Mouse (Mus musculus) limb, embryonic 11.5 days (tissue): ENCODE measurements around the gene Adra1d. TPM values are rescaled to one million over a fixed set of nuclear protein-coding genes. Genes with fewer than 3 reads are reported as not detected.

ENCODE experiments used
- ATAC-seq: fragments of 200-750 bp; cut with Nextera tagmentation; 2 replicates; pipeline ENCODE4 v1.8.0; 2017; ENCODE audit warnings: low read depth; ENCODE audit not compliant: insufficient number of reproducible peaks, low FRiP score, low TSS enrichment
- DNase-seq: peaks from one replicate; pipeline ENCODE4 v3.0.0-alpha.2; 2015; ENCODE audit warnings: low spot score
- H3K27ac ChIP-seq: fragments of 300-500 bp; sonication (generic); replicated peaks from 2 replicates; pipeline ENCODE4 v1.5.1; 2014; ENCODE audit warnings: low read depth, mild to moderate bottlenecking, low read length
- H3K27me3 ChIP-seq: fragments of 300-500 bp; sonication (generic); 2 replicates; pipeline ENCODE4 v1.6.1; 2014; ENCODE audit warnings: mild to moderate bottlenecking, low read length, mixed read lengths; ENCODE audit not compliant: control insufficient read depth, insufficient read depth
- H3K36me3 ChIP-seq: fragments of 300-500 bp; sonication (generic); 2 replicates; pipeline ENCODE4 v1.6.1; 2014; ENCODE audit warnings: mild to moderate bottlenecking, low read length, moderate library complexity, mixed read lengths; ENCODE audit not compliant: control insufficient read depth, insufficient read depth
- H3K4me1 ChIP-seq: fragments of 300-500 bp; sonication (generic); 2 replicates; pipeline ENCODE4 v1.6.1; 2014; ENCODE audit warnings: low read length, mixed read lengths; ENCODE audit not compliant: control insufficient read depth, insufficient read depth
- H3K4me2 ChIP-seq: fragments of 300-500 bp; sonication (generic); 2 replicates; pipeline ENCODE4 v1.6.1; 2014; ENCODE audit warnings: low read depth, mild to moderate bottlenecking, moderate library complexity; ENCODE audit not compliant: severe bottlenecking
- H3K4me3 ChIP-seq: fragments of 300-500 bp; sonication (generic); 2 replicates; pipeline ENCODE4 v1.5.1; 2014; ENCODE audit warnings: low read depth, low read length
- H3K9ac ChIP-seq: fragments of 300-500 bp; sonication (generic); 2 replicates; pipeline ENCODE4 v1.6.1; 2014; ENCODE audit warnings: mild to moderate bottlenecking, low read length
- H3K9me3 ChIP-seq: fragments of 300-500 bp; sonication (generic); 2 replicates; pipeline ENCODE4 v1.6.1; 2016; ENCODE audit warnings: low read length; ENCODE audit not compliant: control insufficient read depth
- WGBS: fragments of 180-500 bp; shearing (Covaris S2); extraction: QIAGEN DNeasy Blood & Tissue Kit; methylation state at CpG from one replicate; pipeline ENCODE4 v1.1.7; 2014; 5-methylcytosine and 5-hydroxymethylcytosine counted together
- polyA plus RNA-seq: library from polyadenylated mRNA; unstranded; fragments of >200 nt; fragmentation: Nextera tagmentation; extraction: Ambion mirVana; gene quantifications from 2 replicates; pipeline ENCODE4 v1.2.1, GENCODE M21; 2014

Gene Adra1d
- polyA plus RNA-seq = not detected in 2 replicates

DNA sequence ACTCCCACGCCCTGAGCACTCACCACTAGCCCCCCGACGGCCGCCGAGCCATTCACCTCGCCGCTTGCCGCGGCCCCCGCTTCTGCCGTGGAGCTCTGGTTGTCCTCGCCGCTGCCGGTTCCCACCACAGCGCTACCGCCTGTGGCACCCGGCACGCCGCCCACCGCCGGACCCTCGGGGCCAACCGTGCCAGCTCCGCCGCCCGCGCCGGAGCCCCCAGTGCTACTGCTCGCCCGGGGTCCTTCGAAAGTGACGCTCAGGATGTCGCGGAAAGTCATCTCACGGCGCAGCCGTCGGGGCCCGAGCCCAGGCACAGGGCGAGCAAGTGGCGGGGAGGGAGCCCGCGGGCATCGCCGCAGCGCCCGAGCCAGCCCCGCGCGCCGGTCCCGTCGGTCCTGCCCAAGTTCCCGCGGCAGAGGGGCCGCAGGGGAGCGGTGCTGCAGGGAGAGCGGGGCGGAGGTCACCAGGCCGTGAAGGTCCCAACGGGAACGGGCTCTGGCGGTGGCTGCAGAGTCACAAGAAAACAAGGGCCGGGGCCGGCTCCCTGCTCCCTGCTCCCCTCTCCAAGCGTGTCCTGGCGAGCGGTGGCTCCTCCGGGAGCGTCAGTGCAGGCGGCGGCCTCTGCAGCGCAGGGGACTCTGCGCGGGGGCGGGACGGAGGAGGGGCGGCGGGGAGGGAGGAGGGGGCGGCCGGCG, at the start of gene Adra1d:
Gene Adra1d (minus strand): TSS at position 393 of the 695 bp plus-strand sequence.
- H3K36me3 ChIP-seq = no peaks in the 10 kb centered on the region
- no peaks in the 10 kb centered on the region for H3K9me3 ChIP-seq
- DNase-seq (peak; percentile 57), ATAC-seq (peak; percentile 63)
- H3K4me1 ChIP-seq = 0 out of 2 replicates have a peak, but pooled peaks cover 2% of the 10 kb centered on the region
- H3K27me3 ChIP-seq = peaks cover 61% of the 10 kb centered on the region
- H3K9ac ChIP-seq = peak within 1 kb of the TSS; percentile 43
- peak within 1 kb of the TSS; percentile 42 for H3K4me3 ChIP-seq
- peak within 1 kb of the TSS; percentile 77 for H3K4me2 ChIP-seq
- under 1% methylated on average over 54 of the region's 82 CpGs for WGBS
- H3K27ac ChIP-seq = no peak within 1 kb of the TSS

DNA sequence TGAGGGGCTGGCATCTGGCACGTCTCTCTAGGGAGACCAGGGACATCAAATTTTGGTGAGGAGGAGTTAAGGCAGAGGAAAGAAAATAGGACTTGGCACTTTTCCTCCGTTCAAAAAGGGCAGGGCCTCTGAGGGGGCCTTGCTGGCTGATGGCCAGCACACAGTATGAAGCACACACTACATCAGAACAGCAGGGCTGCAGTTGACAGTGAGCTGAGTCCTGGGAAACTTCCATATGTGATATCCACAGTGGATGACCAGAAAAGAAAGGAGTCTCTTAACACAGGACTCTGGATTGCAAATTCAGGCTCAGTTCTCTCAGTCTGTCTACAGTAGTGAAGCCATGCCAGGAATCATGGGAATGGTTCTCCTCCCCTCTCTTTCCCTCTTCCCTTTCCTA, 39.8 kb upstream of the Adra1d start:
- no peak overlapping the region for H3K4me3 ChIP-seq
- WGBS = 72% methylated on average over 2 of the region's 2 CpGs
- ATAC-seq (no peak), DNase-seq (no peak)
- H3K27me3 ChIP-seq = no peaks in the 10 kb centered on the region
- H3K9me3 ChIP-seq = no peaks in the 10 kb centered on the region
- no peak overlapping the region for H3K4me2 ChIP-seq
- H3K36me3 ChIP-seq = no peaks in the 10 kb centered on the region
- no peak overlapping the region for H3K9ac ChIP-seq
- H3K27ac ChIP-seq = no peak overlapping the region
- H3K4me1 ChIP-seq = no peaks in the 10 kb centered on the region

DNA sequence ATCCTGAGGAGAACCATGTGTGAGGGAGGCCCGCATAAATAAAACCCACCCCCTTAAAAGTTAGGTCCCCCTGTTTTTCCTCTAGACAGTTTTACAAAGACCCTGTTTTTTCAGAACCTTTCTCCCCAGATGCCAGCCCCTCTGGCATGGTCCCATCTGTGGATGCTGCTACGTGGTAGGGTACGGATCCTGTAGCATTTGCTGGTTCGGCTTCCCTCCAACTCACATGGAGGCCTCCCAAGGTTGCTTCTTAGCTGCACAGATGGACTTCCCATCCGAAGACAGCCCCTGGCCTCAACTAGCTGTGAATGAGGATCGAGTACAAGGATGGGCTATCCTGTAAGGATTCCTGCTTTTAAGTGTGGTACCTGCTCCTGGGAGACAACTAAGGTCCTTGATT, 32.8 kb upstream of the Adra1d start:
- no peak overlapping the region for H3K9ac ChIP-seq
- H3K4me3 ChIP-seq = no peak overlapping the region
- no peak overlapping the region for H3K27ac ChIP-seq
- H3K27me3 ChIP-seq = no peaks in the 10 kb centered on the region
- DNase-seq (no peak), ATAC-seq (no peak)
- H3K4me1 ChIP-seq = no peaks in the 10 kb centered on the region
- no peak overlapping the region for H3K4me2 ChIP-seq
- no peaks in the 10 kb centered on the region for H3K9me3 ChIP-seq
- H3K36me3 ChIP-seq = no peaks in the 10 kb centered on the region
- WGBS = 89% methylated on average over 6 of the region's 6 CpGs

DNA sequence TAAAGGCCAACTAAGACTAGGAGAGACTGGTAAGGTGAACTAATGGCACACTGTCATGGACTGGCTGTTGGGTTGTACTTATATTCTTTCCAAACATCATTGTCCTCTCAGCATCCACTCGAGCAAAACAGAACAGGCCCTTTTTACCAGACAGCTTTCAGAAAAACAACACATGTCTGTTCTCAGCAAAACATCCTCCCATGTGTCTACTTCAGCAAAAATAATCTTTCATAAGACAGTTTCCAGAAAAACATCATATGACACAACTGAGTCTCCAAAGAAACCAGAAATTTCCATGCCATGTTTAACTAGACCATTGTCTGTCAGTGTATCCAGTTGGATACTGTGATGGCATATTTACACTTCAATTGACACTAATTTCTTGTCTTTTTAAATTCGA, 25.4 kb upstream of the Adra1d start:
- H3K4me2 ChIP-seq = no peak overlapping the region
- no peak overlapping the region for H3K9ac ChIP-seq
- H3K4me1 ChIP-seq = no peaks in the 10 kb centered on the region
- H3K27ac ChIP-seq = no peak overlapping the region
- WGBS = 84% methylated on average over 2 of the region's 2 CpGs
- H3K4me3 ChIP-seq = no peak overlapping the region
- no peaks in the 10 kb centered on the region for H3K36me3 ChIP-seq
- no peaks in the 10 kb centered on the region for H3K9me3 ChIP-seq
- DNase-seq = no peak
- ATAC-seq = no peak
- no peaks in the 10 kb centered on the region for H3K27me3 ChIP-seq

DNA sequence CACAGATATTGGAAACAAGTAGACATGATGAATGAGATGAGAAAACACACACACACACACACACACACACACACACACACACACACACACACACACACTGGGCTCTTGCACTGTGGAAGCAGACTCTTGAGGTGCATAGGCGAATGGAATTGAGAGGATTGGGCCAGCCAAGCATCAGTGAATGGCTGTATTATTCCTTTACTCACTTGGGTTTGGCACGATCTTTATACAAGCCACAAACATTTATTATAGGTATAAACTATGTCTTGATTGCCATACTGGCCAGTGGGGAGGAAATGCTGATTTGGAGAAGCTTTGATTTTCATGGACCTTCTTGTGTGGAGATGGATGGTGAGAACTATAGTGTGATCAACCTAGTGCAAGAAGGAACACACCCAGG, 19.4 kb upstream of the Adra1d start:
- Histone ChIP-seq H3K4me2 (no peak overlapping the region), H3K27ac (no peak overlapping the region), H3K36me3 (no peaks in the 10 kb centered on the region), H3K4me3 (no peak overlapping the region), H3K9me3 (no peaks in the 10 kb centered on the region), H3K27me3 (no peaks in the 10 kb centered on the region), H3K4me1 (no peaks in the 10 kb centered on the region), H3K9ac (no peak overlapping the region)
- DNase-seq (no peak), ATAC-seq (no peak)
- WGBS = 84% methylated on average over 2 of the region's 2 CpGs

DNA sequence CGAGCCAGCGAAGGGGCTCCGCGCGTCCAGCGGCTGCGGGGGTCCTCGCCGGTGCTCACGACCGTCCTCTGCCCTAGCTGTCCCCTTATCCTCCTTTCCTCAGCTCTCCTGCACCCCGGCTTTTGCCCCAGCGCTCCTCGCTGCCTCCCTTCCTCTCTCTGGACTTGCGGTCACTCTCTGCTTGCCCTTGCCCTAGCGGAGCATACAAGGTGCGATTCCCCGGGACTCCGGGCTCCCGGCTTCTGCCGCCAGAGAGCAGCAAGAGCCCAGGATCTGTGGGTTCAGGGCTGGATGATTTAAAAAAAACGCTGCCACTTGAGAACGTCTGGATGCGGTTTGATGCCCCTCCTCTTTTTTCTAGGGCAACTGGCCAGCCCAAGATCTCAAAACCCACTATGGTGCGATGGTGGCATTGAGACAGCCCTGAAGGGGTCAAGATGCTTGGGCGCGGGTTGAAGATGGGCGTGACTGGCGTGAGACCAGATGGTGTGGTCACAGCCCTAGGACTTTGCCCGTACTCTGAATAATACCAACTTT, 571 bp upstream of the Adra1d start:
- ATAC-seq (peak; percentile 75), DNase-seq (peak; percentile 78)
- H3K9me3 ChIP-seq = no peaks in the 10 kb centered on the region
- H3K36me3 ChIP-seq = no peaks in the 10 kb centered on the region
- H3K27ac ChIP-seq = no peak overlapping the region
- H3K4me2 ChIP-seq = peak overlapping the region; percentile 77
- peak overlapping the region; percentile 43 for H3K9ac ChIP-seq
- peaks cover 58% of the 10 kb centered on the region for H3K27me3 ChIP-seq
- WGBS = 0% methylated on average over 23 of the region's 30 CpGs
- 0 out of 2 replicates have a peak, but pooled peaks cover 2% of the 10 kb centered on the region for H3K4me1 ChIP-seq
- H3K4me3 ChIP-seq = peak overlapping the region; percentile 42

DNA sequence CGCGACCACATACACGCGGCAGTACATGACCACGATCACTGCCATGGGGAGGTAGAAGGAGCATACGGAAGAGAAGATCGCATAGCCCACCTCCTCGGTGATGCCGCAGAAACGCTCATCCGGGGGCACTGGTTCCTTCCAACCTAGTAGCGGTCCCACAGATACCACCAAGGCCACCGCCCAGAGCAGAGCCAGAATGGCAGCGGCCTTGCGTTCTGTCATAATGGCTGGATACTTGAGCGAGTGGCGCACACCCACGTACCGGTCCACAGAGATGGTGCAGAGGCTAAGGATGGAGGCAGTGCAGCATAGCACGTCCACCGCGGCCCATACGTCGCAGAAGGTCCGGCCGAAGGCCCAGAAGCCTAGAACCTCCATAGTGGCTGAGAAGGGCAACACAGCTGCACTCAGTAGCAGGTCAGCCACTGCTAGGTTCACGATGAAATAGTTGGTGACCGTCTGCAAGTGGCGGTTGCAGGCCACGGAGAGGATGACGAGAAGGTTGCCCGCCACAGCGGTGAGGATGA, 676 bp downstream of the Adra1d start:
- no peaks in the 10 kb centered on the region for H3K9me3 ChIP-seq
- H3K4me2 ChIP-seq = peak overlapping the region; percentile 77
- no peak overlapping the region for H3K4me3 ChIP-seq
- peak; percentile 39 for DNase-seq
- H3K36me3 ChIP-seq = no peaks in the 10 kb centered on the region
- WGBS = 5% methylated on average over 33 of the region's 33 CpGs
- H3K9ac ChIP-seq = no peak overlapping the region
- no peak overlapping the region for H3K27ac ChIP-seq
- H3K27me3 ChIP-seq = peaks cover 61% of the 10 kb centered on the region
- H3K4me1 ChIP-seq = 0 out of 2 replicates have a peak, but pooled peaks cover 2% of the 10 kb centered on the region
- no peak; the same call in 1 of the 2 replicates for ATAC-seq

DNA sequence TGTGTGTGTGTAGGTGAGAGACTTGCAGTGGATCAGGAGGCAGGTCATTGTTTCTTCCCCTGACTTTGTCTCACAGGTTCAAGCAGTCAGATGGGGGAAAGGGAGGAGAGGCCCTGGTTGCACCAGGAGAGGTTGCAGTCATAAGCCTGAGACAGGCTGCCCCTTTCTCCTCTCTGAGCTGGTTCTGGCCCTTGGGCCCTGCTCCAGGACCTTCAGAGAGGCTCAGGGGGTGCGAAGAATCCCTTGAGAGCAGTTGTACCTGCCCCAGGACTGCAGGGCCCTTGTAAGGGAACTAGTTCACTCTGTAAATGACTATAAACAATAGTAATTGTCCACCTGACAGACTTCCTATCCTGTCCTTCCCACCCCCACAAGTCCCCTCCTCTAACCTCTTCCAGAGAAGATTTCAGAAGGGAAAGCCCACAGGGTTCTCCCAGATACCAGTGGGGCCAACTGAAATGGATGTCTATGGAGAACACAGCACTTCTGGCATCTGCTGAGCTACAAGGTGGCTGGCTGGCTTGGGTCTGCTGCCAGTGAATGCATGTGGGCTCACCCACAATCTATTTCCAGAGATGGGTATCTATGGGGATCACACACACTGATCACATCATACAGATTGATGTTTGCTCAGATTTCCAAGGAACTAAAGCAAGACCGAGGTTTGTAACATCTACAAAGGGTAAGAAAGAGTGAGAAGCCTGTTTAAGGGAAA, 1.7 kb downstream of the Adra1d start:
- Histone ChIP-seq H3K27ac (no peak overlapping the region), H3K4me1 (0 out of 2 replicates have a peak, but pooled peaks cover 2% of the 10 kb centered on the region), H3K27me3 (peaks cover 61% of the 10 kb centered on the region), H3K36me3 (no peaks in the 10 kb centered on the region), H3K4me2 (no peak overlapping the region), H3K4me3 (no peak overlapping the region), H3K9me3 (no peaks in the 10 kb centered on the region), H3K9ac (no peak overlapping the region)
- DNase-seq = no peak
- no peak for ATAC-seq
- 47% methylated on average over 2 of the region's 2 CpGs for WGBS
